Mouse (Mus musculus): Measurements from ENCODE around the gene 6330409D20Rik. TPM values are rescaled to one million over a fixed set of nuclear protein-coding genes. Genes with fewer than 3 reads are reported as not detected.

The 6330409D20Rik gene
- polyA plus RNA-seq, 1 experiment from 2014 or later = 3.5 TPM

- peaks cover 65% of the 10 kb centered on the region for H3K36me3 ChIP-seq
- WGBS = 94% methylated on average over 6 of the region's 6 CpGs
- peaks cover 15% of the 10 kb centered on the region for H3K4me1 ChIP-seq (replicated peaks)
- no peaks in the 10 kb centered on the region for H3K27me3 ChIP-seq
- H3K27ac ChIP-seq (replicated peaks) = no peak overlapping the region
- H3K4me3 ChIP-seq = no peak overlapping the region
- no peaks in the 10 kb centered on the region for H3K9me3 ChIP-seq
- no peak overlapping the region for H3K9ac ChIP-seq
- ATAC-seq (ENCODE audit: low FRiP score, low read depth) = no peak
- no peak overlapping the region for H3K4me2 ChIP-seq
These were observed 33.8 kb downstream of the 6330409D20Rik start for GRCm38 (mm10) chr2:32706971-32707370.

DNA sequence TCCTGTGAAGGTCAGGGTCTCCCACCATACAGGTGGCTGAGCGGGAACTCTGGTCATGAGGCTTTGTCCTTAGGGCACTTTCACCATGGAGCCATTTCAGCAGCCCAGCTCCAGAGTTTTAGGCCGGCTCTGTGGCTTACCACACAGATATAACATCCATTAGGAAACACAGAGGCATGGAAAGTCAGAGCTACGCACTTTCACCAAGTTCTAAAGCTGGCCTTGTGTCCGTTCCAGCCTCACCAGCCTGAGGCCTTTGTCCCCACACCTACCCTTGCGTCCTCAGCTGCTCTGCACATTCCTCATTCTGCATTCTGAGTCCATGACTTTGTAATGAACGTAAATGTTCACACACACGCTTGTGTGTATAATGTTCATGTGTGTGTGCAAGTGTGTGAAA, 35.8 kb downstream of the 6330409D20Rik start:
- Histone ChIP-seq H3K36me3 (peaks cover 61% of the 10 kb centered on the region), H3K9me3 (no peaks in the 10 kb centered on the region), H3K4me1 (replicated peaks) (no peaks in the 10 kb centered on the region), H3K9ac (no peak overlapping the region), H3K4me3 (no peak overlapping the region), H3K27me3 (no peaks in the 10 kb centered on the region), H3K27ac (replicated peaks) (no peak overlapping the region), H3K4me2 (no peak overlapping the region)
- 93% methylated on average over 7 of the region's 7 CpGs for WGBS
- no peak for ATAC-seq (ENCODE audit: low FRiP score, low read depth)

DNA sequence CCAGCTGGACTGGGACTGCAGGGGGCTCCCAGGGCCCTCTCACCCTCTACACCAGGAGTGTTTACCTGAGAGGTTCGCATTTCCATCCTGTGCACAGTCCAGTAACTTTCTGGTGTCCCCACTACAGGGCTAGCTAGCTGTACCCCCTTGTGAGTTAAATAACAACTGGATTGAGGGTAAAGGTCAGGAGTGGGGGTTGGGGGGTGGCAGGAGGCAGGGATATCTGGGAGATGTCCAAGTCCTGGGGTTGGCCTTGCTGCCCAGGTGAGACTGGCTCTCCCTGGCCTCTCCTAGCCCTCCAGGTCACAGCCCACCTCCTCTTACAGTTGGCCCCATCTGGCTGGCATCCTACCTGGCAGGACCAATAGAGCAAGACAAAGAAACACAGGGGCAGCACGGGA, 36.8 kb downstream of the 6330409D20Rik start, which contains the start of gene Fpgs:
TSS of gene Fpgs (minus strand) at position 125 of the 401 bp plus-strand sequence.
- no peak within 1 kb of the TSS for H3K9ac ChIP-seq
- no peaks in the 10 kb centered on the region for H3K4me1 ChIP-seq (replicated peaks)
- H3K4me3 ChIP-seq = no peak within 1 kb of the TSS
- H3K27ac ChIP-seq (replicated peaks) = no peak within 1 kb of the TSS
- no peak within 1 kb of the TSS for H3K4me2 ChIP-seq
- no peaks in the 10 kb centered on the region for H3K9me3 ChIP-seq
- H3K27me3 ChIP-seq = no peaks in the 10 kb centered on the region
- peaks cover 52% of the 10 kb centered on the region for H3K36me3 ChIP-seq
- 79% methylated on average over 2 of the region's 2 CpGs for WGBS
- ATAC-seq (ENCODE audit: low FRiP score, low read depth) = no peak

DNA sequence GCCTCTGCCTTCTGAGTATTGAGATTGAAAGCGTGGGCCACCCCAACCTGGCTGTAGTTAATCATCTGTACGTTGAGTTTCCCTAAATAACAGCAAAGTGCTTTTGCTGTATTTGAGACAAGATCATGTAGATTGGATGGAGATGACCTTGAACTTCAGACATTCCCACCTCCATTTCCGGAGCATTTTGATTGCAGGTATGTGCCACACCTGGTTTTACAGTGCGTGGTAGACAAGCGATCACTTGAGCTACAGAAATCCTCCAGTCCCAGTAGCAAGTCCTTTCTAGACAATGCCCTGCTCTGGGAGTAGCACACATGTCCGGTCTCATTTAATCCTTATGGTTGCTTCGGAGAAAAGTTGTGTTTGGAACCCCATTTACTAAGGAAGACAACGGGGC, 37.8 kb downstream of the 6330409D20Rik start:
- H3K27me3 ChIP-seq = no peaks in the 10 kb centered on the region
- H3K9ac ChIP-seq = no peak overlapping the region
- no peak overlapping the region for H3K4me3 ChIP-seq
- H3K27ac ChIP-seq (replicated peaks) = no peak overlapping the region
- no peaks in the 10 kb centered on the region for H3K4me1 ChIP-seq (replicated peaks)
- no peak overlapping the region for H3K4me2 ChIP-seq
- no peaks in the 10 kb centered on the region for H3K9me3 ChIP-seq
- 95% methylated on average over 8 of the region's 8 CpGs for WGBS
- ATAC-seq (ENCODE audit: low FRiP score, low read depth) = no peak
- peaks cover 42% of the 10 kb centered on the region for H3K36me3 ChIP-seq

GRCm38 (mm10) chr2:32700966-32701743, 39.7 kb downstream of the 6330409D20Rik start:
- no peaks in the 10 kb centered on the region for H3K4me1 ChIP-seq (replicated peaks)
- 85% methylated on average over 14 of the region's 14 CpGs for WGBS
- H3K9ac ChIP-seq = no peak overlapping the region
- H3K27ac ChIP-seq (replicated peaks) = no peak overlapping the region
- ATAC-seq (ENCODE audit: low FRiP score, low read depth) = no peak
- H3K27me3 ChIP-seq = no peaks in the 10 kb centered on the region
- H3K36me3 ChIP-seq = peaks cover 29% of the 10 kb centered on the region
- H3K4me2 ChIP-seq = no peak overlapping the region
- H3K4me3 ChIP-seq = no peak overlapping the region
- no peaks in the 10 kb centered on the region for H3K9me3 ChIP-seq

GRCm38 (mm10) chr2:32699680-32700079, 41.1 kb downstream of the 6330409D20Rik start:
- H3K27ac ChIP-seq (replicated peaks) = no peak overlapping the region
- H3K4me3 ChIP-seq = no peak overlapping the region
- no peaks in the 10 kb centered on the region for H3K4me1 ChIP-seq (replicated peaks)
- H3K9me3 ChIP-seq = no peaks in the 10 kb centered on the region
- H3K36me3 ChIP-seq = peaks cover 14% of the 10 kb centered on the region
- H3K27me3 ChIP-seq = no peaks in the 10 kb centered on the region
- no peak for ATAC-seq (ENCODE audit: low FRiP score, low read depth)
- 79% methylated on average over 6 of the region's 6 CpGs for WGBS
- H3K4me2 ChIP-seq = no peak overlapping the region
- H3K9ac ChIP-seq = no peak overlapping the region

DNA sequence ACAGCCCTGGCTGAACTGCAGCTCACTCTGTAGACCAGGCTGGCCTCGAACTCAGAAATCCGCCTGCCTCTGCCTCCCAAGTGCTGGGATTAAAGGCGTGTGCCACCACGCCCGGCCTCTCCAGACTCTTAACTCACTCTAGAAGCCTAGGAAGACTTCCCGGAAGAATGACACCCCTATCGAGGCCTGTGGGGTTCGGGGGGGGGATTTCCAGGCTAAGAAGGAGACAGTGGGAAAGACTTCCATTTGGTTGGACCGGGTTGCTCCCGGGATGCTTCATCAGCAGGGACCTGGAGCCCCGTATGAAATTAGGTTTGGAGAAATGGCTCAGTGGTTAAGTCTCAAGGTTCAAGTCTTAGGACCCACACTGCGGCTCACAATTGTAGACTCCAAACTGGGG, 46.1 kb downstream of the 6330409D20Rik start:
- no peaks in the 10 kb centered on the region for H3K9me3 ChIP-seq
- WGBS = 91% methylated on average over 12 of the region's 12 CpGs
- H3K27ac ChIP-seq (replicated peaks) = peak overlapping the region; percentile 66
- H3K4me3 ChIP-seq = peak overlapping the region; percentile 72
- peak overlapping the region; percentile 68 for H3K4me2 ChIP-seq
- no peaks in the 10 kb centered on the region for H3K36me3 ChIP-seq
- peaks cover 21% of the 10 kb centered on the region for H3K4me1 ChIP-seq (replicated peaks)
- H3K9ac ChIP-seq = peak overlapping the region; percentile 17; the same call in 1 of the 2 replicates
- no peak for ATAC-seq (ENCODE audit: low FRiP score, low read depth)
- no peaks in the 10 kb centered on the region for H3K27me3 ChIP-seq

DNA sequence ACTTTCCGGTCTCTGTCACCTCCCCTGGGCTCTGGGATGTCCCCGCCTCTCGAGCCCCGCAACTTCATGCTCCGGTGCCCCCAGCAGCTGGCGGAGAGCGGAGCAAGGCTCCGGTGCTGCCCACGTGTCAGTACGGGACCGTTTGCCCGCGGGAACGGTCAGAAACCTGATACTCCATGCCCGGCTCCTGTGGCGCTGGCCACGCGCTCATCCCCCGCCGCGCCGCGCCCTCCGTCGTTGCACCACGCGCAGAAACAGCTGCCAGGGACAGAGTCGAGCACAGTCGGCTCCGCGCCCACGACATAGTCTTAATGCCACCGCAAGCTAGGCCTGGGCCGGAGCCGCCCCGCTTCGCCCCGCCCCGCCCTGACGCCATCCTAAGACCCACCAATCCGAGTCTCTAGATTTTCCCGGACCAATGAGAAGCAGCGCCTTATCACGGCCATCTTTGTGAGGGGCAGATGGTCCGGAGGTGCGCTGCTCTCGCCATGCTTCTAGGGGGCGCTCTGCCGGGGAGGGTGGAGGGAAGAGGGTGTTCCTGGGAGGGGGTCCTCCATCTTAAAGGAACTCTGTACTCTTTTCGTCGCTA, 46.9 kb downstream of the 6330409D20Rik start:
- H3K9me3 ChIP-seq = no peaks in the 10 kb centered on the region
- H3K36me3 ChIP-seq = no peaks in the 10 kb centered on the region
- no peaks in the 10 kb centered on the region for H3K27me3 ChIP-seq
- peak overlapping the region; percentile 72 for H3K4me3 ChIP-seq
- ATAC-seq (ENCODE audit: low FRiP score, low read depth) = peak; percentile 98
- H3K4me2 ChIP-seq = peak overlapping the region; percentile 68
- H3K4me1 ChIP-seq (replicated peaks) = peaks cover 23% of the 10 kb centered on the region
- peak overlapping the region; percentile 74 for H3K9ac ChIP-seq
- peak overlapping the region; percentile 82 for H3K27ac ChIP-seq (replicated peaks)
- WGBS = under 1% methylated on average over 51 of the region's 51 CpGs

- H3K36me3 ChIP-seq = no peaks in the 10 kb centered on the region
- no peaks in the 10 kb centered on the region for H3K9me3 ChIP-seq
- no peak; the same call in 1 of the 2 replicates for ATAC-seq (ENCODE audit: low FRiP score, low read depth)
- WGBS = 22% methylated on average over 7 of the region's 7 CpGs
- H3K4me1 ChIP-seq (replicated peaks) = peaks cover 23% of the 10 kb centered on the region
- peak overlapping the region; percentile 72 for H3K4me3 ChIP-seq
- 0 out of 2 replicates have a peak overlapping the region, but pooled peaks have one; percentile 82 for H3K27ac ChIP-seq (replicated peaks)
- peak overlapping the region; percentile 68 for H3K4me2 ChIP-seq
- peak overlapping the region; percentile 74 for H3K9ac ChIP-seq
- H3K27me3 ChIP-seq = no peaks in the 10 kb centered on the region
These were observed 47.5 kb downstream of the 6330409D20Rik start for GRCm38 (mm10) chr2:32693282-32693681.

DNA sequence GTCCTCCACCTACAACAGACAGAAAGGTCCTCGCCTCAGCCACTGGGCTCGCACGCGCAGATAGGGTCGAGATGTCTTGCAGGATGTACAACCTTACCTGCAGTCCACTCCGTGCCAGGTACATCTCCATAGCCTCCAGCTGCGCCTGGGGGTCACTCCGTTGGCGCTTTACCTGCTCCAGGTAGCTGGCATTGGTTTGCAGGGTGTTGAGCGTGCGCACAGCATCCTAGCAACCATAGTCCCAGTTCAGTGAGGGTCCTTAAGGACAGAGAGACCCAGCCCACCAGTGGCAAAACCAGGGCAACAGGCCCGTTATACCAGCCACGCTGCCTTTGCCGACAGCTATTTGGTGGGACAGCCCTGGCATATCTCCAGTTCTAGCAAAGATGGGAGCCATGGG, 48.3 kb downstream of the 6330409D20Rik start:
- H3K27me3 ChIP-seq = no peaks in the 10 kb centered on the region
- H3K9me3 ChIP-seq = no peaks in the 10 kb centered on the region
- H3K4me3 ChIP-seq = 0 out of 2 replicates have a peak overlapping the region, but pooled peaks have one; percentile 72
- peak overlapping the region; percentile 68; the same call in 1 of the 2 replicates for H3K4me2 ChIP-seq
- 0 out of 2 replicates have a peak, but pooled peaks cover under 1% of the 10 kb centered on the region for H3K36me3 ChIP-seq
- peaks cover 23% of the 10 kb centered on the region for H3K4me1 ChIP-seq (replicated peaks)
- 93% methylated on average over 14 of the region's 14 CpGs for WGBS
- ATAC-seq (ENCODE audit: low FRiP score, low read depth) = no peak
- no peak overlapping the region for H3K9ac ChIP-seq
- no peak overlapping the region for H3K27ac ChIP-seq (replicated peaks)

- Histone ChIP-seq H3K4me1 (replicated peaks) (peaks cover 23% of the 10 kb centered on the region), H3K9ac (no peak overlapping the region), H3K27me3 (no peaks in the 10 kb centered on the region), H3K36me3 (peaks cover 15% of the 10 kb centered on the region), H3K9me3 (no peaks in the 10 kb centered on the region), H3K4me2 (no peak overlapping the region), H3K27ac (replicated peaks) (no peak overlapping the region), H3K4me3 (no peak overlapping the region)
- no peak for ATAC-seq (ENCODE audit: low FRiP score, low read depth)
- WGBS = 85% methylated on average over 11 of the region's 11 CpGs
These were observed 49.8 kb downstream of the 6330409D20Rik start for GRCm38 (mm10) chr2:32691041-32691440.

DNA sequence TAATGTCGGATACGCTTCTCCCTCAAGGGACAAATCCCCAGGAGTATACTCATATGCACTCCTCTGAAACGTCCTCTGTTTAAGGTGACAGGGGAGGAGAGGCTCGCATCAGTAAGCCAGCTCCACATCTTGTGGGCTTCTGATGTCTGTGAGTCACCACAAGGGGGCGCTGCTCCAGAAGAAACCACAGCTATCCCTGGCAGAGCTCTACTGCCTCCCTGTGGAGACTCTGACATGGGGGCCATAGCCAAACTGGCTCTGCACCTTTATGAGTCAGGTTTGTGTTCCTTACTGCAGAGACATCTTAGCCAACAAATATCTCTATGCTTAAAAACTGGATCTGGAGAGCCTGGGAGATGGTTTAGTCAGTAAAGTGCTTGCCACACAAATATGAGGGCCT, 51.4 kb downstream of the 6330409D20Rik start:
- Histone ChIP-seq H3K4me2 (no peak overlapping the region), H3K9ac (no peak overlapping the region), H3K4me1 (replicated peaks) (peaks cover 23% of the 10 kb centered on the region), H3K27me3 (no peaks in the 10 kb centered on the region), H3K36me3 (peaks cover 27% of the 10 kb centered on the region), H3K4me3 (no peak overlapping the region), H3K27ac (replicated peaks) (no peak overlapping the region), H3K9me3 (no peaks in the 10 kb centered on the region)
- WGBS = 14% methylated on average over 5 of the region's 5 CpGs
- no peak for ATAC-seq (ENCODE audit: low FRiP score, low read depth)

Measured in hindbrain, embryonic 15.5 days (tissue).